ENCODE assay signal across 9 mouse cellular contexts in the genomic region with DNA sequence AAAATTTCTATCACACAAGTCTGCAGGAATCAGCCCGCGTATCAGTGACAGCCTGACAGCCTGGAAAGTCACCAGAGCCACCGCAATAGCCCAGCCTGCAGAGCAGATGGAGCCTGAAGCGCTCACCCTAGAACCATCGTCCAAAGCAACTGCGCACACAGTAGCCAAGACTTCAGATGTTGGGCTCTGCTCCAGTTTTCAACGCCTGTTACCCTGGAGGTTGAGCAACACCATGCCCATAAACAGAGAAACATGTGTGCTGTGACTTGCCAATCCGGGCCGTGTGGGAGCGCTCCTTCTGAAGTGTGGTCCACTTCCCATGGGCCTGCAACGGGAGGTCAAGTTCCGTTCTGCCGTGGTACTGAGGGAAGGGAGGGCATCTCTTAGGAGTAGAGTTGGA. TPM values are rescaled to one million over a fixed set of nuclear protein-coding genes. Genes with fewer than 3 reads are reported as not detected.
A peak's percentile ranks its signal among the peaks of the same experiment; 100 is the strongest.
DNase-seq lines count a peak whose midpoint lies in the region; ATAC-seq and TF ChIP-seq lines count a peak whose summit lies in the region.
"Had no signal": no experiment of that assay in that cellular context is flagged by ENCODE, and none has a peak within 500 bp of the region (broad histone marks: within the 10 kb centered on the region; RNA-seq: fewer than 3 reads in every experiment).

No protein-coding gene starts in this region.

- H3K36me3 ChIP-seq in midbrain, postnatal 0 days (ENCODE audit: insufficient read depth, low read length) = no peaks in the 10 kb centered on the region
- H3K36me3 ChIP-seq in midbrain, embryonic 14.5 days (ENCODE audit: control insufficient read depth, insufficient read depth, low read length) = no peaks in the 10 kb centered on the region
- H3K36me3 ChIP-seq in thymus, adult 2 months (ENCODE audit: control insufficient read depth, insufficient read depth, low read length) = no peaks in the 10 kb centered on the region
- H3K36me3 ChIP-seq: midbrain, embryonic 12.5 days had no signal

- no peaks in the 10 kb centered on the region for H3K9me3 ChIP-seq in midbrain, postnatal 0 days (ENCODE audit: low read length)
- no peaks in the 10 kb centered on the region for H3K9me3 ChIP-seq in midbrain, embryonic 14.5 days (ENCODE audit: control insufficient read depth, low read length)
- H3K9me3 ChIP-seq: midbrain, embryonic 12.5 days had no signal

- 86% methylated on average over 13 of the region's 13 CpGs for WGBS in midbrain, postnatal 0 days
- WGBS in midbrain, embryonic 14.5 days = 93% methylated on average over 13 of the region's 13 CpGs
- WGBS in thymus, adult 2 months = 94% methylated on average over 13 of the region's 13 CpGs

- no peak overlapping the region for H3K4me2 ChIP-seq in midbrain, postnatal 0 days (ENCODE audit: low read depth, low read length, poor library complexity, severe bottlenecking)
- H3K4me2 ChIP-seq in midbrain, embryonic 14.5 days (ENCODE audit: low read length) = no peak overlapping the region
- H3K4me2 ChIP-seq: midbrain, embryonic 12.5 days had no signal

- no peak overlapping the region for H3K9ac ChIP-seq in midbrain, postnatal 0 days (replicated peaks; ENCODE audit: low read length, poor library complexity, severe bottlenecking)
- no peak overlapping the region for H3K9ac ChIP-seq in midbrain, embryonic 14.5 days (replicated peaks; ENCODE audit: low read length)
- H3K9ac ChIP-seq: midbrain, embryonic 12.5 days had no signal

- H3K4me3 ChIP-seq in midbrain, postnatal 0 days (ENCODE audit: low read depth, low read length) = no peak overlapping the region
- H3K4me3 ChIP-seq in midbrain, embryonic 14.5 days (replicated peaks; ENCODE audit: low read depth, low read length) = no peak overlapping the region
- no peak overlapping the region for H3K4me3 ChIP-seq in thymus, adult 2 months (ENCODE audit: control insufficient read depth, insufficient read depth, low read length)
- H3K4me3 ChIP-seq: midbrain, embryonic 12.5 days had no signal

- no peaks in the 10 kb centered on the region for H3K27me3 ChIP-seq in midbrain, postnatal 0 days (ENCODE audit: insufficient read depth, low read length)
- no peaks in the 10 kb centered on the region for H3K27me3 ChIP-seq in midbrain, embryonic 14.5 days (ENCODE audit: control insufficient read depth, insufficient read depth, low read length)
- no peaks in the 10 kb centered on the region for H3K27me3 ChIP-seq in thymus, adult 2 months (ENCODE audit: control insufficient read depth, insufficient read depth, low read length)

- no peak for TF ChIP-seq POLR2A in thymus, adult 2 months (IDR thresholded peaks at IDR 0.05; ENCODE audit: control insufficient read depth, extremely low read depth, insufficient read depth, low read length, poor library complexity)

- intact Hi-C loops in heart, postnatal 25 days (cut with DNase I) = no loop called here

- H3K4me1 ChIP-seq in midbrain, postnatal 0 days (ENCODE audit: insufficient read depth, low read length) = no peaks in the 10 kb centered on the region
- no peaks in the 10 kb centered on the region for H3K4me1 ChIP-seq in midbrain, embryonic 14.5 days (ENCODE audit: control insufficient read depth, insufficient read depth, low read length)
- H3K4me1 ChIP-seq in thymus, adult 2 months (replicated peaks; ENCODE audit: control insufficient read depth, insufficient read depth, low read length) = no peaks in the 10 kb centered on the region
- H3K4me1 ChIP-seq: midbrain, embryonic 12.5 days had no signal

- no peak for TF ChIP-seq CTCF in midbrain, postnatal 0 days (IDR thresholded peaks at IDR 0.05)
- TF ChIP-seq CTCF in thymus, adult 2 months (IDR thresholded peaks at IDR 0.05; ENCODE audit: borderline replicate concordance, control insufficient read depth, extremely low read depth, insufficient read depth, low read length, poor library complexity) = no peak

- H3K27ac ChIP-seq in midbrain, postnatal 0 days (ENCODE audit: low read depth, low read length) = no peak overlapping the region
- no peak overlapping the region for H3K27ac ChIP-seq in midbrain, embryonic 14.5 days (replicated peaks; ENCODE audit: low read depth, low read length)
- H3K27ac ChIP-seq in thymus, adult 2 months (ENCODE audit: control insufficient read depth, insufficient read depth, low read length) = no peak overlapping the region
- H3K27ac ChIP-seq: midbrain, embryonic 12.5 days had no signal

- ATAC-seq in midbrain, postnatal 0 days (ENCODE audit: low FRiP score) = no peak
- no peak for ATAC-seq in midbrain, embryonic 14.5 days (ENCODE audit: low FRiP score, low TSS enrichment)
- no peak for ATAC-seq in activated CD4-positive, CD25-positive, alpha-beta regulatory T cell, adult 4 months

- peak; percentile 26 for DNase-seq in adrenal gland, adult 2 months
- DNase-seq in adrenal gland, adult 8-10 months = no peak
- DNase-seq in midbrain, postnatal 0 days (ENCODE audit: low spot score) = peak; percentile 76
- DNase-seq in midbrain, embryonic 14.5 days = no peak
- peak; percentile 51 for DNase-seq in heart, postnatal 25 days (ENCODE audit: low spot score)
- DNase-seq in thymus, adult 2 months = no peak
- DNase-seq in embryo, embryonic 10.5 days (ENCODE audit: low spot score) = no peak

RNA-seq across cellular contexts. Expression of a gene that starts 44.2 kb away (rescaled TPM):
- total RNA-seq in adrenal gland, adult 2 months (2021) = 10 to 100 TPM; 49.3 to 65.0 TPM
- polyA plus RNA-seq in adrenal gland, adult 2 months (2012; rRNA removed) = 55.9 and 59.6 TPM in 2 replicates
- total RNA-seq in adrenal gland, adult 8-10 months (2022) = 10 to 100 TPM; 63.0 to 86.6 (median 76.1) TPM
- 31.5 and 34.1 TPM in 2 replicates for total RNA-seq in midbrain, postnatal 0 days (2014; rRNA removed)
- polyA plus RNA-seq in midbrain, postnatal 0 days (2015; fragmentation: Nextera tagmentation; extraction: Ambion mirVana) = 32.7 and 37.0 TPM in 2 replicates
- polyA plus RNA-seq in midbrain, embryonic 14.5 days (2014; fragmentation: Nextera tagmentation; extraction: Ambion mirVana) = 10.2 and 11.2 TPM in 2 replicates
- 1 to 10 TPM; 1.7 to 1.8 TPM for total RNA-seq in heart, postnatal 25 days (2021)
- polyA plus RNA-seq in thymus, adult 2 months (2012; rRNA removed) = 4.7 and 4.9 TPM in 2 replicates
- not detected for polyA plus RNA-seq in activated CD4-positive, CD25-positive, alpha-beta regulatory T cell, adult 4 months (2017; shearing (Covaris generic))

Comparison
In these comparisons a context has a peak if more than half of its experiments do, and no peak if none do; other contexts are left out.
1. DNase-seq: peak in adrenal gland, adult 2 months (single experiment), midbrain, postnatal 0 days (single experiment) and heart, postnatal 25 days (single experiment); none in adrenal gland, adult 8-10 months (single experiment), midbrain, embryonic 14.5 days (single experiment), thymus, adult 2 months (single experiment) and embryo, embryonic 10.5 days (single experiment).